Mouse (Mus musculus): ENCODE data around the gene Rbfox2. TPM values are rescaled to one million over a fixed set of nuclear protein-coding genes. Genes with fewer than 3 reads are reported as not detected.

The Rbfox2 gene
- polyA plus RNA-seq, 1 experiment: 6.1 TPM

- Histone ChIP-seq H3K4me1 (ENCODE audit: control insufficient read depth, insufficient read depth, low read length) (no peaks in the 10 kb centered on the region), H3K27ac (ENCODE audit: control insufficient read depth, insufficient read depth, low read depth, low read length, poor library complexity) (no peak overlapping the region), H3K4me3 (replicated peaks; ENCODE audit: control insufficient read depth, low read depth, low read length) (no peak overlapping the region)
- no peak for TF ChIP-seq POLR2A (IDR thresholded peaks at IDR 0.05; ENCODE audit: borderline replicate concordance, control insufficient read depth, low read depth, low read length)
- TF ChIP-seq CTCF (IDR thresholded peaks at IDR 0.05; ENCODE audit: control insufficient read depth, insufficient read depth, low read length): no peak
- WGBS: 82% methylated on average over 8 of the region's 8 CpGs
Measured at GRCm38 (mm10) chr15:77129154-77129553, 177.7 kb downstream of the Rbfox2 start.

DNA sequence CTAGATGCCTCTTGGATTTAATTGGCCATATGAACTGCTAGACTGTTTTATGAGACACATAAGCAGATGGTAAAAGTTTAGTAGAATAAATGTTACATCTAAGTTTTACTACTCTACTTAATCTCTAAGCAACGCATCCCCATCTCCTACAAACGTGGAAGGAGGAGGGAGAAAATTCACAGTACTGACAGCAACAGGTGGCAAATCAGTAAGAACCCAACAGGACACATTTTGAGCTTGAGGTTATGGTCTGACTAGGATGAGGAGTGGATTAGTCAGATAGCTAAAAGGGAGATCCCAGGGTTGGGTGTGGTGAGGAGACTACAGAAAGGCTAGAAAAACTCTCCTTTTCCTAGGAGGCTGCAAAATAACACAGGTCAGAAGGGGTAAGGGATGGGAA lies 179.1 kb downstream of the Rbfox2 start:
- Histone ChIP-seq H3K4me1 (ENCODE audit: control insufficient read depth, insufficient read depth, low read length) (no peaks in the 10 kb centered on the region), H3K27ac (ENCODE audit: control insufficient read depth, insufficient read depth, low read depth, low read length, poor library complexity) (no peak overlapping the region), H3K4me3 (replicated peaks; ENCODE audit: control insufficient read depth, low read depth, low read length) (no peak overlapping the region)
- TF ChIP-seq POLR2A (IDR thresholded peaks at IDR 0.05; ENCODE audit: borderline replicate concordance, control insufficient read depth, low read depth, low read length) (no peak), CTCF (IDR thresholded peaks at IDR 0.05; ENCODE audit: control insufficient read depth, insufficient read depth, low read length) (no peak)
- WGBS: 70% methylated on average over 2 of the region's 2 CpGs

DNA sequence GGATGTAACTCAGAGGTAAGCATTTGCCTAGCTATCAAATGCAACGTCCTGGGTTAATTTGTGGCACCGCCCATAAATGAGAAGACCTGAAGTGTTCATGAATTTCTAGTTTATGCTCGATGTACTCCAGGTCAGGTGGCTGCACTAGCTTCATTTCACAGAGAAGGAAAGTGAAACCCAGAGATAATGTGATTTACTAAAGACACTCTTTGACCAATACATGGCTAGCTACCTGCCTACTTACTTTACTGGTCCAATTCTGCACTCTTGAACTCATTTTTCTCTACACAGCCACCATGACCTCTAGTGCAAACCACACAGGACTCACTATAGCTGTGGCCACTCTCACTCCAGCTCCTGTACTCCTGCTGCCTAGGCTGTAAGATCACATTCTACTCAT lies 180.1 kb downstream of the Rbfox2 start:
- 73% methylated on average over 3 of the region's 3 CpGs for WGBS

DNA sequence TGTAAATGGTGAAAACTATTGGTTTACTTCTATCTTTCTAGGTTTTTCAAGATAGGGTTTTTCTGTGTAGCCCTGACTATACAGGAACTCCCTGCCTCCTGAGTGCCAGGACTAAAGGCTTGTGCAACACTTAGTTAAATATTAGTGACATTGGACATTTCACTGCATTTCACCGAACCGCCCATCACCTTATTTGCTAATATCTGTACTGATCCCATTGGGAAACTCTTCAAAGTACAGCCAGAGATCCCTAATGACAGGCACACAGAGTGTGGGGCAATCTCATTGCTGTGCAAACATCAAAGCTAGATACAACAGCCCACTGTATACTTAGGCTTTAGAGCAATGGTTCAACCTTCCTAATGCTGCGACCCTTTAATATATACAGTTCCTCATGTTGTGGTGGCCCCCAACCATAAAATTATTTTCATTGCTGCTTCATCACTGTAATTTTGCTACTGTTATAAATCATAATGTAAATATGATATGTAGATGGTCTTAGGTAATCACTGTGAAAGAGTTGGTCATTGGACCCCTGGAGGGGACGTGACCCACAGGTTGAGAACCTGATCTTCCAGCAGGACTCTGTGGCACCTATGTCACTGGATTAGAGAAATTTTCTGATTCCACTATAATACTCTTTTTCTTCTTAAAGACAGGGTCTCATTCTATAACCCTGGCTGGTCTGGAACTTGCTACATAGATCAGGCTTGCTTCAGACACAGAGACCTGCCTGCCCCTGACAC lies 182.3 kb downstream of the Rbfox2 start:
- no peak for TF ChIP-seq POLR2A (IDR thresholded peaks at IDR 0.05; ENCODE audit: borderline replicate concordance, control insufficient read depth, low read depth, low read length)
- no peak for TF ChIP-seq CTCF (IDR thresholded peaks at IDR 0.05; ENCODE audit: control insufficient read depth, insufficient read depth, low read length)
- no peak overlapping the region for H3K4me3 ChIP-seq (replicated peaks; ENCODE audit: control insufficient read depth, low read depth, low read length)
- H3K4me1 ChIP-seq (ENCODE audit: control insufficient read depth, insufficient read depth, low read length): no peaks in the 10 kb centered on the region
- H3K27ac ChIP-seq (ENCODE audit: control insufficient read depth, insufficient read depth, low read depth, low read length, poor library complexity): no peak overlapping the region
- WGBS: 84% methylated on average over 4 of the region's 4 CpGs

More for the DNA sequence above, 180.1 kb downstream of the Rbfox2 start:
- H3K27ac ChIP-seq (ENCODE audit: control insufficient read depth, insufficient read depth, low read depth, low read length, poor library complexity): no peak overlapping the region
- no peaks in the 10 kb centered on the region for H3K4me1 ChIP-seq (ENCODE audit: control insufficient read depth, insufficient read depth, low read length)
- no peak for TF ChIP-seq POLR2A (IDR thresholded peaks at IDR 0.05; ENCODE audit: borderline replicate concordance, control insufficient read depth, low read depth, low read length)
- no peak for TF ChIP-seq CTCF (IDR thresholded peaks at IDR 0.05; ENCODE audit: control insufficient read depth, insufficient read depth, low read length)
- no peak overlapping the region for H3K4me3 ChIP-seq (replicated peaks; ENCODE audit: control insufficient read depth, low read depth, low read length)

- no peak overlapping the region for H3K27ac ChIP-seq (ENCODE audit: control insufficient read depth, insufficient read depth, low read depth, low read length, poor library complexity)
- no peaks in the 10 kb centered on the region for H3K4me1 ChIP-seq (ENCODE audit: control insufficient read depth, insufficient read depth, low read length)
- no peak overlapping the region for H3K4me3 ChIP-seq (replicated peaks; ENCODE audit: control insufficient read depth, low read depth, low read length)
- 86% methylated on average over 2 of the region's 2 CpGs for WGBS
- TF ChIP-seq CTCF (IDR thresholded peaks at IDR 0.05; ENCODE audit: control insufficient read depth, insufficient read depth, low read length) (no peak), POLR2A (IDR thresholded peaks at IDR 0.05; ENCODE audit: borderline replicate concordance, control insufficient read depth, low read depth, low read length) (no peak)
Measured at GRCm38 (mm10) chr15:77122824-77123223, 184.0 kb downstream of the Rbfox2 start.

DNA sequence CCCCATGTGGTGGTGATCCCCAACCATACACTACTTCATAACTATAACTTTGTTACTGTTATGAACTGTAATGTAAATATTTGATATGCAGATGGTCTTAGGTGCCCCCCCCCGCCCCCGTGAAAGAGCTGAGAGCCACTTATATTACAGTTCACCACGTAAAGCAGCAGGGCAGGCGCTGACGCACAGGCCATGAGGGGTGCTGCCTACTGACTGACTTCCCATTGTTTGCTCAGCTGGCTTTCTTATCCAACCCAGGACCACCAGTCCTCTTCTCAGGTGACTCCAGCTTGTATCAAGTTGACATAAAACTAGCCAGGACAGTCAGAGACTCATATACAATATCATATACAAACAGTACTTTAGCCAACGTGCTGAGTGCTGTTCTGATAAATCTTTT lies 184.6 kb downstream of the Rbfox2 start:
- WGBS: 81% methylated on average over 6 of the region's 6 CpGs
- no peak overlapping the region for H3K27ac ChIP-seq (ENCODE audit: control insufficient read depth, insufficient read depth, low read depth, low read length, poor library complexity)
- TF ChIP-seq CTCF (IDR thresholded peaks at IDR 0.05; ENCODE audit: control insufficient read depth, insufficient read depth, low read length) (no peak), POLR2A (IDR thresholded peaks at IDR 0.05; ENCODE audit: borderline replicate concordance, control insufficient read depth, low read depth, low read length) (no peak)

GRCm38 (mm10) chr15:77119666-77120065 lies 187.1 kb downstream of the Rbfox2 start:
- no peak for TF ChIP-seq CTCF (IDR thresholded peaks at IDR 0.05; ENCODE audit: control insufficient read depth, insufficient read depth, low read length)
- no peak for TF ChIP-seq POLR2A (IDR thresholded peaks at IDR 0.05; ENCODE audit: borderline replicate concordance, control insufficient read depth, low read depth, low read length)
- WGBS: 85% methylated on average over 7 of the region's 7 CpGs
- no peaks in the 10 kb centered on the region for H3K4me1 ChIP-seq (ENCODE audit: control insufficient read depth, insufficient read depth, low read length)
- no peak overlapping the region for H3K4me3 ChIP-seq (replicated peaks; ENCODE audit: control insufficient read depth, low read depth, low read length)
- H3K27ac ChIP-seq (ENCODE audit: control insufficient read depth, insufficient read depth, low read depth, low read length, poor library complexity): no peak overlapping the region

More for the DNA sequence above, 184.6 kb downstream of the Rbfox2 start:
- H3K4me1 ChIP-seq (ENCODE audit: control insufficient read depth, insufficient read depth, low read length): no peaks in the 10 kb centered on the region
- no peak overlapping the region for H3K4me3 ChIP-seq (replicated peaks; ENCODE audit: control insufficient read depth, low read depth, low read length)

GRCm38 (mm10) chr15:77117209-77117608 lies 189.6 kb downstream of the Rbfox2 start:
- TF ChIP-seq POLR2A (IDR thresholded peaks at IDR 0.05; ENCODE audit: borderline replicate concordance, control insufficient read depth, low read depth, low read length) (no peak), CTCF (IDR thresholded peaks at IDR 0.05; ENCODE audit: control insufficient read depth, insufficient read depth, low read length) (no peak)
- 65% methylated on average over 3 of the region's 3 CpGs for WGBS
- Histone ChIP-seq H3K27ac (ENCODE audit: control insufficient read depth, insufficient read depth, low read depth, low read length, poor library complexity) (no peak overlapping the region), H3K4me3 (replicated peaks; ENCODE audit: control insufficient read depth, low read depth, low read length) (no peak overlapping the region), H3K4me1 (ENCODE audit: control insufficient read depth, insufficient read depth, low read length) (no peaks in the 10 kb centered on the region)

Measured in bone marrow, adult 2 months (tissue).